Mouse (Mus musculus) intestine, embryonic 15.5 days (tissue): ENCODE measurements around the gene Eml6. TPM values are rescaled to one million over a fixed set of nuclear protein-coding genes. Genes with fewer than 3 reads are reported as not detected.
A peak's percentile ranks its signal among the peaks of the same experiment; 100 is the strongest.

Experiments used
- ATAC-seq: fragments of 200-750 bp; cut with Nextera tagmentation; 2 replicates; pipeline ENCODE4 v1.8.0; 2017; ENCODE audit warnings: moderate TSS enrichment, moderate library complexity
- H3K27ac ChIP-seq: fragments of 300-500 bp; sonication (generic); 2 replicates; pipeline ENCODE4 v1.5.1; 2015; ENCODE audit warnings: mild to moderate bottlenecking, inconsistent platforms
- H3K27me3 ChIP-seq: fragments of 300-500 bp; sonication (generic); replicated peaks from 2 replicates; pipeline ENCODE4 v1.6.1; 2015; ENCODE audit warnings: inconsistent platforms
- H3K36me3 ChIP-seq: fragments of 300-500 bp; sonication (generic); 2 replicates; pipeline ENCODE4 v1.6.1; 2015; ENCODE audit warnings: inconsistent platforms
- H3K4me1 ChIP-seq: fragments of 300-500 bp; sonication (generic); replicated peaks from 2 replicates; pipeline ENCODE4 v1.6.1; 2015; ENCODE audit warnings: inconsistent platforms
- H3K4me2 ChIP-seq: fragments of 300-500 bp; sonication (generic); replicated peaks from 2 replicates; pipeline ENCODE4 v1.6.1; 2015; ENCODE audit warnings: mild to moderate bottlenecking, inconsistent platforms
- H3K4me3 ChIP-seq: fragments of 300-500 bp; sonication (generic); replicated peaks from 2 replicates; pipeline ENCODE4 v1.5.1; 2015; ENCODE audit warnings: inconsistent platforms
- H3K9ac ChIP-seq: fragments of 300-500 bp; sonication (generic); 2 replicates; pipeline ENCODE4 v1.6.1; 2015; ENCODE audit warnings: inconsistent platforms
- H3K9me3 ChIP-seq: fragments of 300-500 bp; sonication (generic); 2 replicates; pipeline ENCODE4 v1.6.1; 2016; ENCODE audit warnings: inconsistent platforms
- WGBS: fragments of 180-500 bp; shearing (Covaris S2); methylation state at CpG from one replicate; pipeline ENCODE4 v1.1.7; 2015; 5-methylcytosine and 5-hydroxymethylcytosine counted together
- polyA plus RNA-seq: library from polyadenylated mRNA; unstranded; fragments of >200 nt; fragmentation: Nextera tagmentation; extraction: Ambion mirVana; gene quantifications from 2 replicates; pipeline ENCODE4 v1.2.1, GENCODE M21; 2015

Eml6 gene
- 0.60 and 0.83 TPM in 2 replicates for polyA plus RNA-seq

DNA sequence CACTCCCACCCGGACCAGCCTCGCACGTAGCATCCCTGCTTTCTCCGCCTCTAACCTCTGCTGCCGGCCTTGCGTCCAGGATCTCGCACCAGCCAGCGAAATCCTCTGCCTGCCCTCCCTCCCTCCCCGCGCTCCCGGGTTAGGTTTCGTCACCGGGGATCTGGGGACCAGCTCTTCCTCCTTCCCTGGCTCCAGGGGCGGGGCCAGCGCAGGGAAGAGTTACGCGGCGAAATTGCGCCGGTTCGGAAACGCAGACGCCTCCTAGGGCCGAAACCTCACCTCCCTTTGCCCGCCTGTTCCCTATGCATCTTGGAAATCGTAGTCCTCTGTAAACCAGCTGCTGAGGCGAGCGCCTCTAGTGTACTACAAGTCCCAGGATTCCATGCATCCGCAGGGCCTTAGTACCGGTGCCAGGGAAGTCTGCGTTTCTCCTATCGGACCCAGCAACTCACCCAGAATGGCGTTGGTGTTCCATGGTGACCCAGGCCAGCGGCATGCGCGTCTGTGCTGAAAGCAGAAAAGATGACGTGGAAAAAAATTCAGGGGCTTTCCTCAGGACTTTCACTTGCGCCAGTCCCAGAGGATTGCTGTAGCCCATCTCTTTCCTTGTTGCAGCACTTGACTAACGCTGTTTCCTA, at the start of gene Eml6:
Gene Eml6, minus strand, starts transcription at position 199 of the 638 bp plus-strand sequence.
- Histone ChIP-seq H3K9me3 (no peaks in the 10 kb centered on the region), H3K36me3 (no peaks in the 10 kb centered on the region), H3K27me3 (peaks cover 19% of the 10 kb centered on the region), H3K9ac (peak within 1 kb of the TSS; percentile 60), H3K4me1 (peaks cover 9% of the 10 kb centered on the region), H3K4me3 (peak within 1 kb of the TSS; percentile 51), H3K27ac (0 out of 2 replicates have a peak within 1 kb of the TSS, but pooled peaks have one; percentile 39), H3K4me2 (peak within 1 kb of the TSS; percentile 99)
- WGBS: under 1% methylated on average over 39 of the region's 39 CpGs
- peak; percentile 99 for ATAC-seq

DNA sequence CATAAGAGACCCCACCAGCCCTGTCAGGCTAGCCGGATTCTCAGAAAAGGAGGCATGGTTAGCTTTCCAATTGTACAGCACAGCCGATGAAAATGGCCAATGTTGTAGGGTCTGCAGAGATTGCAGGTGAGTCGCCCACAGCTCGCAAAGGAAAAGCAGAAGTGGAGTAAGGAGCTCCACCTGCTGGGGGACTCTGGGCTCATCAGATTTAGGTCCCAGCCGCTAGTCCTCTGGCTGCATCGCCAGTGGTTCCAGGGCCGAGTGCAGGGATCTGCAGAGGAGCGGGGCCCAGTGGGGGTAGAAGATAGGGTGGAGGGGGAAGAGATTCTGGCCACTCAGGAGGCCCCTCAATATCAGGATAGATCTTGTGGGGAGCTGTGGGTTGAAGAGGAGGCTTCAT, 31.5 kb upstream of the Eml6 start:
- ATAC-seq: no peak
- 42% methylated on average over 8 of the region's 8 CpGs for WGBS
- no peak overlapping the region for H3K4me2 ChIP-seq
- H3K36me3 ChIP-seq: no peaks in the 10 kb centered on the region
- H3K27me3 ChIP-seq: no peaks in the 10 kb centered on the region
- H3K9me3 ChIP-seq: no peaks in the 10 kb centered on the region
- no peak overlapping the region for H3K4me3 ChIP-seq
- H3K4me1 ChIP-seq: no peaks in the 10 kb centered on the region
- no peak overlapping the region for H3K9ac ChIP-seq
- H3K27ac ChIP-seq: no peak overlapping the region

DNA sequence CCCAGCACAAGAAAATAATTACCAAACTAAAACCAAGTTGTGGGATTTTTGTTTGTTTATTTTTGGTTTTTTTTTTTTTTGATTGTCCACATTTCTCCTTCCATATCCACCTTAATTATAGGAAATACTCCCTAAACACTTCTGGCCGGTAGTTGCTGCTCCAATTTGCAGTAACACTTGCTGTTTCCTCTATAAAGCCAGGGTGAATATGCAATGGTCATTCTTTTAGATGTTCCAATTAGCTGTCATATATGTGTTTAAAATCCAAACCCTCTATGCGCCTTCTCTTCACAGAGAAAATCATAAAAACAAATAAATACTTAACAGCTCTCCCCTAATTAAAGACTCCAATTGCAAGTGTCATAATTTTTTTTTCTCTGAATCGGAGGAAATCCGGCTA, 689 bp downstream of the Eml6 start:
- Histone ChIP-seq H3K9me3 (no peaks in the 10 kb centered on the region), H3K36me3 (no peaks in the 10 kb centered on the region), H3K27me3 (peaks cover 19% of the 10 kb centered on the region), H3K4me2 (peak overlapping the region; percentile 99), H3K4me1 (peaks cover 9% of the 10 kb centered on the region), H3K27ac (no peak overlapping the region), H3K4me3 (peak overlapping the region; percentile 51), H3K9ac (no peak overlapping the region; the same call in 1 of the 2 replicates)
- 7% methylated on average over 4 of the region's 4 CpGs for WGBS
- no peak for ATAC-seq

DNA sequence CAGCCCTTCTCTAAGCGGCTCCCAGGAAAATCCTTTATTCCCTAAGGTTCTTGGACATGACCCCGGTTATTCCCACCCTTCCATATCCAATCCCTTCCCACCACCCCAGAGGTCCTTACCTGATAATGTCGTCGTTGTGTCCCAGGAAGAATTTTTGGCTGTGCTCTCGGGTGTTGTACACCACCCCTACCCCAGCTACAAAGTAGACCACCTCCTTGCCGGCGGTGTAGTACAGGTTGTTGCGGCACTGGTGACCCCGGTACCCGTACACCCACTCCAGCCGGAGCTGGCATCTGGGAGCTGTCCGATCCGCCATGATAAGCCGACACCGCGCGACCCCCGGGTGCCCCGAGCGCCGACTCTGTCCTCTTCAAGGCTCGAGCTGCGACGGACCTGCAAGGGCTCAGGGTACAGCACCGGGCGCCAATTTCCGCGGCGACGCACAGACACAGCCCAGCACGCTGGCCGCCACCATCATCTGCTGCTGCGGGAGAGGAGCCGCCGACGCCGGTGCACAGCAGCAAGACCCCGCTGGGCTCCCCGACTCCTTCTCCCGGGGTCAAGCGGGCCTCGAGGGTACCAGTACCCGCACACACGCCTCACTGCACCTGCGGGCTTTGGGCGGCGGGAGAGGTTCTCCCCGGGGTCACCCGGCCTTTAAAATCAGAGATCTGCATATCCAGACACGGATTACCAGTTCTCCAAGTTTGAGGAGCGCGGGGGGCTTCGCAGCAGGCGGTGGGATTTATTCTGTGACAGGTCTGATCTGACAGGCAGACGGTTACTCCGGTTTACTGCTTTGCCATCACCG, 1.4 kb downstream of the Eml6 start:
- H3K27me3 ChIP-seq: peaks cover 19% of the 10 kb centered on the region
- no peaks in the 10 kb centered on the region for H3K9me3 ChIP-seq
- H3K9ac ChIP-seq: peak overlapping the region; percentile 53
- peak overlapping the region; percentile 99 for H3K4me2 ChIP-seq
- ATAC-seq: no peak
- peaks cover 9% of the 10 kb centered on the region for H3K4me1 ChIP-seq
- peak overlapping the region; percentile 51 for H3K4me3 ChIP-seq
- under 1% methylated on average over 57 of the region's 57 CpGs for WGBS
- no peaks in the 10 kb centered on the region for H3K36me3 ChIP-seq
- no peak overlapping the region for H3K27ac ChIP-seq

DNA sequence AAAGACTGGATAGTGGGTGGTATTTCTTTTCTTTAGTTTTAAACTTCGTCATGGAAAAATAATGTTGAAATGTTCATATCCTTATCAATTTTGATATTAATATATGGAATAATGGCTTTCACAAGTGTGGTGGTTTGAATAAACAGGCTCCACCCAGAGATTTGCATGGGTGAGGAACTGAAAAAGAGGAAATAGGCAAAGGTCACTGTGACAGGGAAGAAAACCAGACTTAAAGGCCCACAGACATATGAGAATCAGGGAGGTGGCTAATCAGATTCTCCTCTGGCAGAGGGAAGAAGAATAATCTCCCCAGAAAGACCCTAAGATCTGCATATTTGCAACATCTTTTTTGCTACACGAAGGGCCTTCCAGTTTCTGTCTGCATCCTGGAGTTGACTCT, 39.6 kb downstream of the Eml6 start:
- H3K9me3 ChIP-seq: no peaks in the 10 kb centered on the region
- no peak overlapping the region for H3K4me3 ChIP-seq
- WGBS: 70% methylated on average over 2 of the region's 2 CpGs
- H3K4me1 ChIP-seq: no peaks in the 10 kb centered on the region
- no peak overlapping the region for H3K4me2 ChIP-seq
- no peak overlapping the region for H3K27ac ChIP-seq
- no peaks in the 10 kb centered on the region for H3K27me3 ChIP-seq
- H3K36me3 ChIP-seq: no peaks in the 10 kb centered on the region
- no peak for ATAC-seq
- no peak overlapping the region for H3K9ac ChIP-seq

DNA sequence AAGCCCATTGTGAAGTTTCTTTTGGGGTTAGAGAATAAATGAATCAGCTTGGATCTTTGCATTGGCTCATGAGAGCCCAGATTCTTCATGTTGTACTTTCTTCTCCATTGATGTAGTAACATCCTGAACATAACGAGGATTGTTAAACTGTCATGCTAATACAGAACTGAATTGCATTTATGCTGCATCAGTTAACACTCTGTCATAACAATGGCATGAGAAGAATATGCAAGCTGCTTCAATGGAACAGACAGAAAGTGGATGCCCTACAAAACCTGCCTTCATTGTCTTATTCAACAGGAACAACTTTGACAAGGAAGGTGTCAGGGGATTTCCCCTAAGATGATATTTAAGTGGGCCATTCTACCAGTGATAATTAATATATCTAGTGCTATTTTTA, 57.0 kb downstream of the Eml6 start:
- Histone ChIP-seq H3K36me3 (no peaks in the 10 kb centered on the region), H3K4me1 (no peaks in the 10 kb centered on the region), H3K27ac (no peak overlapping the region), H3K4me2 (no peak overlapping the region), H3K9ac (no peak overlapping the region), H3K27me3 (no peaks in the 10 kb centered on the region), H3K4me3 (no peak overlapping the region), H3K9me3 (no peaks in the 10 kb centered on the region)
- ATAC-seq: no peak
- 88% methylated on average over 1 of the region's 1 CpGs for WGBS

DNA sequence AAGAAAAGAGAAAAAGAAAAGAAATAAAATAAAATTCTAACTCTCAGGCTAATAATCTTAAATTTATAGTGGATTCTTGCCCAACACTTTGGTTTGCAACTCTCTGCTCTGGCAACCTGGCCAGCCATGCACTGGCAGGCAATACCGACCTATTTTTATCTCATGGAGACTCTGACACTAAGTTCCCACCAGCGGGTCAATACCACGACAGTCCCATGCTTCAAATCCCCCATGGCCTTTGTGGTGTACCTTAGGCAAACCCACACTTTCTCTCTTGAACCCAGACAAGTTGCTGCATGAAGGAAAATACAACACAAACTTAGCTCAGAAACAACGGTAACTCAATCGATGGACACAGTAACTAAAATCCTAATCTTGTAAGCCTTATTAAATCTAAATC, 66.5 kb downstream of the Eml6 start:
- ATAC-seq: no peak
- H3K27me3 ChIP-seq: no peaks in the 10 kb centered on the region
- no peaks in the 10 kb centered on the region for H3K4me1 ChIP-seq
- no peaks in the 10 kb centered on the region for H3K9me3 ChIP-seq
- no peak overlapping the region for H3K4me3 ChIP-seq
- 86% methylated on average over 5 of the region's 5 CpGs for WGBS
- H3K27ac ChIP-seq: no peak overlapping the region
- H3K4me2 ChIP-seq: no peak overlapping the region
- no peak overlapping the region for H3K9ac ChIP-seq
- no peaks in the 10 kb centered on the region for H3K36me3 ChIP-seq

DNA sequence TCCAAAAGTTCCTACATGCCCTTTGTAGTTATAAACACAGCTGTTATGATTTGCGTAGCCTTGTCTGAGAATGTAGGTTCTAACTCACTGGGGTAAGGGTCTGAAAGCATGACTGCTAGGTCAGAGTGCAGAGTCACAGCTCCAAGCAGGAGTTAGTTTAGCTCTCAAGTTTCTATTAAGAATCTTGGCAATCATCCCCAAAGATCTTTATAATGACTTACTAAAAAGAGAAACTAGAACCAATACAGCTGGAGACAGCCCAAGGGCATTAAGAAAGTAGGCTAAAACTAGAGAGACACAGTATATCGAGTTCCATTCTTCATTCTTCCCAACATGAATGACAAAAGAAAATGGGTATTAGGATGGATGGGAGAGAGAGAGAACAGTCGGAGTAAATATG, 81.2 kb downstream of the Eml6 start:
- Histone ChIP-seq H3K27ac (no peak overlapping the region), H3K9me3 (no peaks in the 10 kb centered on the region), H3K9ac (no peak overlapping the region), H3K36me3 (no peaks in the 10 kb centered on the region), H3K4me2 (no peak overlapping the region), H3K27me3 (no peaks in the 10 kb centered on the region), H3K4me1 (no peaks in the 10 kb centered on the region), H3K4me3 (no peak overlapping the region)
- 70% methylated on average over 3 of the region's 3 CpGs for WGBS
- ATAC-seq: no peak

DNA sequence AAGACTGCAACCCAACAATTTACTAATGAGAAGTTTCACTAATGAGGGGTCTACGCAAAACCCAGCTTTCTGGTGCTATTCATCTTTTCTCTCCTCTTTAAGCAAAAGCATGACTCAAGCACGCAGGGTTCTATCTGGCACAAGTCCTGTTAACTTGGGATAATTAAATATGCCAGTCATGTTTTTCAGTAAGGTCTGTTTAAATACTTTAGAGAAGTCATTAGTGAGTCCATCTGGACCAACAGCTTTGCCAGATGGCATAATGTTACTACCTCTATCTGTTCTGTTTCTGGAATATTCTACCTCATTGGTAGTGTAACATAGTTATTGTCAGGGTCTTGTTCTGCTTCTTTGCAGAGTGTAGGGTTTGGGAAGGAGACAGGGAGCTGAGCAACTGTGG, 101.5 kb downstream of the Eml6 start:
- Histone ChIP-seq H3K27me3 (no peaks in the 10 kb centered on the region), H3K9me3 (no peaks in the 10 kb centered on the region), H3K36me3 (no peaks in the 10 kb centered on the region), H3K9ac (no peak overlapping the region), H3K27ac (no peak overlapping the region), H3K4me1 (no peaks in the 10 kb centered on the region), H3K4me2 (no peak overlapping the region), H3K4me3 (no peak overlapping the region)
- 85% methylated on average over 2 of the region's 2 CpGs for WGBS
- ATAC-seq: no peak

DNA sequence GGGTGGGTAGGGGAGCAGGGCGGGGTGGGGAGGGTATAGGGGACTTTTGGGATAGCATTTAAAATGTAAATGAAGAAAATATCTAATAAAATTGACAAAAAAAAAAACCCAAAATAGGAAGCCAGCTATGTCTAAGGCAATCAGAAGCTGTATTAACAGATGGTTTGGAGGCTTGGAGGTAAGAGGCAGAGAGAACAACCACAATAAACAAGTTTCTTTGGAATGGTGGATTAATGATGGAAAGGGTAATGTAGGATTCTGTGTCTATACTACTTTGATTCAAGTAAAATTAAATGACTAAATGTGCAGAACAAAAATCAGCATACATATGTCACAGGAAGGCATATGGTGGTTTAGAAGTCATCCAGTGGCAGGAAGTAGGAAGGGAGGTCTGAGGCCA, 102.0 kb downstream of the Eml6 start:
- H3K4me2 ChIP-seq: no peak overlapping the region

DNA sequence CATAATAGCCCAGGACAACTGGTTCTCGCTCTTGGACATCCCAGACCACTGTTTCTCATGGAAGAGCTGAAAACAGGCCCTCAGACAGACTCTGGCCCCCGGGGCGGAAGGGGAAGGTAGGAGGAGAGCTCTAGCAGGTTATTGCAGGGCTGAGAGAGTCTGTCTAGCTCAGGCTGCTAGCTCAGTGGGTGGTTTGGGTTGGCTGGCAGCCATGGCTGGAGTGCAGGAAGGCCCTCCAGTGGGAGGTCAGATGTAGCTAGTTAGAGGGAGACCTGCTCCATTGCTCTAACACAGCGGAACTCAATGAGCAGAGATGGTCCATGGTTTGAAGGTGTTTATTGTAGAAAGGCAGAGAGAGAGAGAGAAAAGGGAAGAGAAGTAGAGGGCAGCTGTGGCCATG, 112.7 kb downstream of the Eml6 start:
- Histone ChIP-seq H3K27ac (no peak overlapping the region), H3K4me3 (no peak overlapping the region), H3K4me2 (no peak overlapping the region), H3K4me1 (no peaks in the 10 kb centered on the region), H3K9me3 (no peaks in the 10 kb centered on the region), H3K36me3 (no peaks in the 10 kb centered on the region), H3K27me3 (no peaks in the 10 kb centered on the region), H3K9ac (no peak overlapping the region)
- WGBS: 95% methylated on average over 4 of the region's 4 CpGs
- no peak for ATAC-seq

More for the DNA sequence above, 102.0 kb downstream of the Eml6 start:
- Histone ChIP-seq H3K27ac (no peak overlapping the region), H3K27me3 (no peaks in the 10 kb centered on the region), H3K36me3 (no peaks in the 10 kb centered on the region), H3K9me3 (no peaks in the 10 kb centered on the region), H3K9ac (no peak overlapping the region), H3K4me3 (no peak overlapping the region), H3K4me1 (no peaks in the 10 kb centered on the region)
- WGBS: 97% methylated on average over 1 of the region's 1 CpGs
- no peak for ATAC-seq

DNA sequence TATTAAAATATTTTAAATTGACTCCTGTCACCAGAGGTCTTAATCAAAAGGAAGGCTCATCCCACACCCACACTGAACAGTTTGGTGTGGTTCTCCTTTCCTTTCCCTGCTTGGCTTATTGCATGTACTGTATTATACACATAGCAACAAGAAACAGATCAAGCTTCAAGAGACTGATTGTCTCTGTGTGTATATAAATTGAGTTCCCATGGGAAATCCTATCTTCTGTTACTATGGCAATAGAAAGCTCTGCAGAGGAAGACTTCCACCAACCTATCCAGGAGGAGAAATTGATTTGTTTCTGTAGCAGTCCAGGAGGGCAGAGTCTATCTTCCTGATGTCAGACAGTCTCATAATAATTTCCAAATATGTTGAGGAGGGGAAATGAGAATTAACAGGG, 116.5 kb downstream of the Eml6 start:
- H3K4me3 ChIP-seq: no peak overlapping the region
- no peaks in the 10 kb centered on the region for H3K27me3 ChIP-seq
- ATAC-seq: no peak
- H3K36me3 ChIP-seq: no peaks in the 10 kb centered on the region
- H3K9me3 ChIP-seq: no peaks in the 10 kb centered on the region
- H3K27ac ChIP-seq: no peak overlapping the region
- no peaks in the 10 kb centered on the region for H3K4me1 ChIP-seq
- no peak overlapping the region for H3K4me2 ChIP-seq
- H3K9ac ChIP-seq: no peak overlapping the region

DNA sequence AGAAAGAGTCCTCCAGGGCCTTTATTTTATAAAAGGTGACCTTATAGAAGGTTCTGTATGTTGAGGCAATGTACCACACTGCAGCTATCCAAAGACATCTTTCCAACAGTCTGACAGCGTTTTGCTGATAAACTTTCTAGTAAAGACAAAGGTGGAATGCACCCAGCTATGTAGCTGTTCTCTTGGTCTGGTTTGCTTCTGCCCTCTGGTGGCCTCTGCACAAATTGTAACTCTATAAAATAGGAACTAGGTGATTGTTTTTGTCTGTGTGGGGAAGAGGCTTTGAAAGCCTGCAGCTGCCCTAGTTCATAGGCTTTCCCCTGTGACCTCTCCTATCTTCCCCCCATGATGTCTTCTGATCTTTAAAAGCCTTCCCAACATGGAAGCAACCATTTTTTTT, 140.7 kb downstream of the Eml6 start:
- ATAC-seq: no peak; the same call in 1 of the 2 replicates
- no peak overlapping the region for H3K4me3 ChIP-seq
- H3K27me3 ChIP-seq: no peaks in the 10 kb centered on the region
- no peak overlapping the region for H3K9ac ChIP-seq
- H3K4me1 ChIP-seq: no peaks in the 10 kb centered on the region
- no peak overlapping the region for H3K27ac ChIP-seq
- H3K9me3 ChIP-seq: no peaks in the 10 kb centered on the region
- no peak overlapping the region for H3K4me2 ChIP-seq
- H3K36me3 ChIP-seq: no peaks in the 10 kb centered on the region
- 2% methylated on average over 1 of the region's 1 CpGs for WGBS
